Mouse (Mus musculus): ENCODE measurements at regions not wholly inside any gene's neighbourhood (a gene's known extent, or its start where the extent isn't known, plus 50 kb on each side); places are given as distances from the start of the nearest gene placed in this dataset.

DNA sequence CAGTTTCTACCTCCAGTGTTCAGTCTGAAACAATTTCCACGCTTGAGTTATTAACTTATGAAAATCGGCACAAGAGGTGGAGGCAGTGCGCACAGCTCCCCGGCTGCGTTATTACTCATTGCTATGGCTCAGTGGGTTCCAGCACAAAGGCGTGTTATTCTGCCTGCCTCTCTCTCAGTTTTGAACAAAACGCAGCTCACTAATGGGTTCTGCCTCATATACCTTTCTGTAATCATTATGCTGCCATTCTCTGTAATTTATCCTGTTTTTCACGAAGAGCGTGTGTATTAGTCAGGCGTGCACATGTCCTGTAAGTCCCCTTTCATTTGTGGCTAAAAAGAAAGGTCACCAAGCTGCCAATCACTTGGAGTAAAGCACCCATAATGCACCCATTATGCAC is 205.4 kb downstream of the Bcl2l11 start:
- no peaks in the 10 kb centered on the region for H3K4me1 ChIP-seq (ENCODE audit: control insufficient read depth, insufficient read depth, insufficient read length, low read length)
- no peak overlapping the region for H3K4me3 ChIP-seq (ENCODE audit: insufficient read depth, low read depth, low read length)
- no peak overlapping the region for H3K27ac ChIP-seq (replicated peaks; ENCODE audit: low read depth, low read length)

DNA sequence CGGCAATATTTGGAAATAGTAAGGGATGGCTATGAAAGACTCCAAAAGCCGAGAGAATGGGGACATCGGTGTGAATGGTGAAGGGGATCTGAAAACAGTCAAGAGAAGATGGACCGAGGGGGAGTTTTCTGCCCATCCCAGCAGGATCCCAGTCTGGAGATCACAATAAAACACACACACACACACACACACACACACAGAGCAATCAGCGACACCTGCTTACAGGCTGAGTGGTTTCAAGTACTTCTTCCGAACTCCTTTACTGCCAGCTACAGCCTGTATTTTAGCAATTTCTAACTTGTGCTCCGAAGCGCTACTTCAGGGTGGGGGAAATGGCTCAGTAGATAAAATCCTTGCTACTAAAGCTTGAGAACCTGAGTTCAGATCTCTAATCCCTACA is 205.8 kb downstream of the Bcl2l11 start:
- no peaks in the 10 kb centered on the region for H3K4me1 ChIP-seq (ENCODE audit: control insufficient read depth, insufficient read depth, insufficient read length, low read length)
- no peak overlapping the region for H3K4me3 ChIP-seq (ENCODE audit: insufficient read depth, low read depth, low read length)
- H3K27ac ChIP-seq (replicated peaks; ENCODE audit: low read depth, low read length) = no peak overlapping the region

- Histone ChIP-seq H3K4me3 (ENCODE audit: insufficient read depth, low read depth, low read length) (no peak overlapping the region), H3K27ac (replicated peaks; ENCODE audit: low read depth, low read length) (no peak overlapping the region), H3K4me1 (ENCODE audit: control insufficient read depth, insufficient read depth, insufficient read length, low read length) (peaks cover 14% of the 10 kb centered on the region)
These were observed 207.7 kb downstream of the Bcl2l11 start for GRCm38 (mm10) chr2:128333401-128334142.

- Histone ChIP-seq H3K27ac (replicated peaks; ENCODE audit: low read depth, low read length) (no peak overlapping the region), H3K4me3 (ENCODE audit: insufficient read depth, low read depth, low read length) (no peak overlapping the region), H3K4me1 (ENCODE audit: control insufficient read depth, insufficient read depth, insufficient read length, low read length) (peaks cover 18% of the 10 kb centered on the region)
These were observed 208.3 kb downstream of the Bcl2l11 start for GRCm38 (mm10) chr2:128334143-128334470.

DNA sequence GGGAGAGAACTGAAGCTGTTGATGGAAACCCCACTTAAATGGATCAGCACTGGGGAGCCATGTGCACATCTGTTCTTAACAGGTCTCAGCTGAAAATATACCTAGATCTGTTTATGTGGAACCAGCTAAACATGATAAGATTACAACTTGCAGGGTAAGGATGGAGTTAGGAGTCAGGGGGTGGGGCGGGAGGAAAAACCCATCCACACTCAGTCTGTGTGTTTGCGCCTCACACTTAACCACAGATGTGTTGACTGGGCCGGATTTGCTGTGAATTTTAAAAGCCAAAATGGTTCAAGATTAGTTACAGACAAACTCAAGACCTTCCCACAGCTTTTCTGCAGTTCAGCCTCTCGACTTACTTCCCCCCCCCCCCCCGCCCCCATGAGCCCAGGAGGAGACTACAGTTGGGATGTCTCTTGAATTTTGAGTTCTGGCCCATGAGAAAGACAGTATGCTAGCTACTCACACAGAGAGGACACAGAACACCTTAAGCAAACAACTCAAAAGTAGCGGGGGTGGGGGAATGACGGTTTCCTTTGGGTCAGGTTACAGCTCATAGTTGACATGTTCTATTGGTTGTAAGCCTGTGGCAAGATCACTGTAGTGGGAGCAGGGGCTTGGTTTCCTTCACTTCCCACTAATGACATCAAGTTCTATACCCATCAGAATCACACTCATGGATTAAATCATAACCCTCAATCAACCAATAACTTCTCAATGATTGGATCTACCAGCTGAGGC is 209.1 kb downstream of the Bcl2l11 start:
- Histone ChIP-seq H3K4me3 (ENCODE audit: insufficient read depth, low read depth, low read length) (no peak overlapping the region), H3K4me1 (ENCODE audit: control insufficient read depth, insufficient read depth, insufficient read length, low read length) (peaks cover 22% of the 10 kb centered on the region), H3K27ac (replicated peaks; ENCODE audit: low read depth, low read length) (no peak overlapping the region)

GRCm38 (mm10) chr2:128337192-128337591 is 211.4 kb downstream of the Bcl2l11 start:
- Histone ChIP-seq H3K4me1 (ENCODE audit: control insufficient read depth, insufficient read depth, insufficient read length, low read length) (peaks cover 26% of the 10 kb centered on the region), H3K27ac (replicated peaks; ENCODE audit: low read depth, low read length) (0 out of 2 replicates have a peak overlapping the region, but pooled peaks have one; percentile 20), H3K4me3 (ENCODE audit: insufficient read depth, low read depth, low read length) (no peak overlapping the region)

DNA sequence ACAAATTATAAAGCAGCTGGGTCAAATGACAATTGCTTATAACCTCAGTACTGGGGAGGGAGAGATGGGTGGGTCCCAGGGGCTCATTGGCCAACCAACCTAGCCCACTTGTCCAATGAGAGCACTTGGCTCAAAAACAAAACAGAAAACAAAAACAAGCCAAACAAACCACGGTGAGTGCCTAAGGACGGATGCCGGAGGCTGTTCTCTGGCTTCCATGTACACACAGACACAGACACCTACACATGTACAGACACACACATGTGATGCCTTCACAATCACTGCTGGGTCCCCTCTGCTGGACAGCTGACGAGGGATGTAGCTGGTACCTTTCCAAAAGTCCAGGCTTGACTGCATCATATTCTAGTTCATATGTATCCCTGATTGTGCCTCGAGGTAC is 212.0 kb downstream of the Bcl2l11 start:
- Histone ChIP-seq H3K27ac (replicated peaks; ENCODE audit: low read depth, low read length) (peak overlapping the region; percentile 44), H3K4me1 (ENCODE audit: control insufficient read depth, insufficient read depth, insufficient read length, low read length) (peaks cover 26% of the 10 kb centered on the region), H3K4me3 (ENCODE audit: insufficient read depth, low read depth, low read length) (no peak overlapping the region)

DNA sequence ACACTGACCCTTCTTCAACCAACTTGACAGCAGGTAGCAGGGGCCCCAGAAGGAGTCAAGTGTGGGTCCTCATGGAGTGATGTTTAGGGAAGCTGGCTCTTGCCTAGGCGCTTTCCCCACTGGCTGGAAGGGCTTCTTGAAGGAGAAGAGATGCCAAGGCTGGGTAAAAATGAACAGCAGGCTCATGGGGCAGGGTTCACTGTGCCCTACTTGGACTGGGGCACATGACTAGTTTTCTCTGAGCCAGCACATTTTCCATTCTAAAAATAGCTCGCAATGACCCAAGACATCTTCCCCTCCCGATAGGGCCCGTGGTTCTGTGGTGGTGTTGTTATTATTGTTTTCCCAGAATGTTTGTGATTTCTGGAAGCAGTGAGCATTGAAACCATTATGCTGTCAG is 212.6 kb downstream of the Bcl2l11 start:
- H3K4me1 ChIP-seq (ENCODE audit: control insufficient read depth, insufficient read depth, insufficient read length, low read length) = peaks cover 26% of the 10 kb centered on the region
- peak overlapping the region; percentile 93 for H3K27ac ChIP-seq (replicated peaks; ENCODE audit: low read depth, low read length)
- H3K4me3 ChIP-seq (ENCODE audit: insufficient read depth, low read depth, low read length) = no peak overlapping the region

GRCm38 (mm10) chr2:128339061-128339642 is 213.3 kb downstream of the Bcl2l11 start:
- Histone ChIP-seq H3K4me3 (ENCODE audit: insufficient read depth, low read depth, low read length) (no peak overlapping the region), H3K27ac (replicated peaks; ENCODE audit: low read depth, low read length) (peak overlapping the region; percentile 93), H3K4me1 (ENCODE audit: control insufficient read depth, insufficient read depth, insufficient read length, low read length) (peaks cover 26% of the 10 kb centered on the region)

GRCm38 (mm10) chr2:128339643-128340487 is 214.0 kb downstream of the Bcl2l11 start:
- Histone ChIP-seq H3K27ac (replicated peaks; ENCODE audit: low read depth, low read length) (peak overlapping the region; percentile 93; the same call in 1 of the 2 replicates), H3K4me1 (ENCODE audit: control insufficient read depth, insufficient read depth, insufficient read length, low read length) (peaks cover 26% of the 10 kb centered on the region), H3K4me3 (ENCODE audit: insufficient read depth, low read depth, low read length) (peak overlapping the region; percentile 9; the same call in 1 of the 2 replicates)

DNA sequence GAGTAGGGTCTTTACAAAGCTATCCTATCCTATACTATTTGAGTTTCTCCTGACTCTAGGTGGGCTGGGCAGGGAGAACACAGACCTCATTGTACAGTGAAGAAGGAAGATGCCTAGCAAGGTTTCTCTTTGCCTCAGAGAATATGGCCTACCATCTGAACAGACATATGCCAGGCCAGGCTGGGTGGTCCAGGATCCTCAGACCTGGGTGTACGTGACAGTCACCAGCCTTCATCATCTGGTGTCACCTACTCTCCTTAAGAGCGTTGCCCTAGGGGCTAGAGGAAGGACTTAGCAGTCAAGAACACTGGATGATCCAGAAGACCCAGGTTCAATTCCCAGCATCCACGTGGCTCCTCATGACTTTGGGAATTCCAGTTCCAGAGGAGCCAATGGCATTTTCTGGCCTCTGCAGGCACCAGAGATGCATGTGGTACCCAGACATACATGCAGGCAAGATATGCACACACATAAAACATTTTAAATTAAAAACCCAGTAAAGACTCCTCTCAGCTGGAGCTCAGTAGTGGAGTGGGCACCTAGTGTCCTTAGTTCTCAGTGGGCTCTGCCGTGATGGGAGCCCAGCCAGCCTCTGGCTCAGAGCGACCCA is 214.9 kb downstream of the Bcl2l11 start:
- Histone ChIP-seq H3K4me1 (ENCODE audit: control insufficient read depth, insufficient read depth, insufficient read length, low read length) (peaks cover 26% of the 10 kb centered on the region), H3K4me3 (ENCODE audit: insufficient read depth, low read depth, low read length) (no peak overlapping the region), H3K27ac (replicated peaks; ENCODE audit: low read depth, low read length) (no peak overlapping the region)

GRCm38 (mm10) chr2:128342212-128342611 is 216.4 kb downstream of the Bcl2l11 start:
- H3K4me3 ChIP-seq (ENCODE audit: insufficient read depth, low read depth, low read length) = no peak overlapping the region
- peaks cover 24% of the 10 kb centered on the region for H3K4me1 ChIP-seq (ENCODE audit: control insufficient read depth, insufficient read depth, insufficient read length, low read length)
- H3K27ac ChIP-seq (replicated peaks; ENCODE audit: low read depth, low read length) = no peak overlapping the region

DNA sequence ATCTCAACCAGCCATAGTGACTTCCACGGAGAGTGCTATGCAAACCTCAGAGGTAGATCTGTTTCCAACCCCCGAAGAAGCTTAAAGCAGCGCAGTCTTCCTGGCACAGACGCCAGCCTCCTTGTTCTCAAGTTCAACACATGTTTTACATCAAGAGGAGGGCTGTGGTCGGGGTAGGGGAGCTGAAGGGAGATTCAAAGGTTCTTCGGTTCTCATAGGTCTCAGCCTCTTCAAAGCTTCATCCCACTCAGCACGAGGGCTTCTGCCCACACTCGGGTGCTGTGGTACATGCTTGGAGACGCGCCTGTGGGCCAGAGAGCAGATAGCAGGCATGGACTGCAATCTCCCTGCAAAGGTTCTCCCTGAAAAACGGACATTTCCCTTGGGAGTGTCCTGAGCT is 219.7 kb downstream of the Bcl2l11 start:
- H3K4me3 ChIP-seq (ENCODE audit: insufficient read depth, low read depth, low read length) = no peak overlapping the region

GRCm38 (mm10) chr2:128348556-128348955 is 222.7 kb downstream of the Bcl2l11 start:
- H3K27ac ChIP-seq (replicated peaks; ENCODE audit: low read depth, low read length) = no peak overlapping the region
- H3K4me3 ChIP-seq (ENCODE audit: insufficient read depth, low read depth, low read length) = no peak overlapping the region

More for the DNA sequence above, 219.7 kb downstream of the Bcl2l11 start:
- Histone ChIP-seq H3K4me1 (ENCODE audit: control insufficient read depth, insufficient read depth, insufficient read length, low read length) (no peaks in the 10 kb centered on the region; the same call in 1 of the 2 replicates), H3K27ac (replicated peaks; ENCODE audit: low read depth, low read length) (no peak overlapping the region)

More at GRCm38 (mm10) chr2:128348556-128348955, 222.7 kb downstream of the Bcl2l11 start:
- no peaks in the 10 kb centered on the region for H3K4me1 ChIP-seq (ENCODE audit: control insufficient read depth, insufficient read depth, insufficient read length, low read length)

Measured in brown adipose tissue, adult 24 weeks (tissue).